Mouse (Mus musculus) adipocyte (in vitro differentiated cells): ENCODE data around the gene Fgd6.

Experiments used
- DNase-seq: peaks from one replicate; pipeline ENCODE4 v3.0.0-alpha.2; 2016; ENCODE audit warnings: low spot score

The Fgd6 gene

GRCm38 (mm10) chr10:94134535-94135390, 99.0 kb downstream of the Fgd6 start:
- DNase-seq, result no peak

DNA sequence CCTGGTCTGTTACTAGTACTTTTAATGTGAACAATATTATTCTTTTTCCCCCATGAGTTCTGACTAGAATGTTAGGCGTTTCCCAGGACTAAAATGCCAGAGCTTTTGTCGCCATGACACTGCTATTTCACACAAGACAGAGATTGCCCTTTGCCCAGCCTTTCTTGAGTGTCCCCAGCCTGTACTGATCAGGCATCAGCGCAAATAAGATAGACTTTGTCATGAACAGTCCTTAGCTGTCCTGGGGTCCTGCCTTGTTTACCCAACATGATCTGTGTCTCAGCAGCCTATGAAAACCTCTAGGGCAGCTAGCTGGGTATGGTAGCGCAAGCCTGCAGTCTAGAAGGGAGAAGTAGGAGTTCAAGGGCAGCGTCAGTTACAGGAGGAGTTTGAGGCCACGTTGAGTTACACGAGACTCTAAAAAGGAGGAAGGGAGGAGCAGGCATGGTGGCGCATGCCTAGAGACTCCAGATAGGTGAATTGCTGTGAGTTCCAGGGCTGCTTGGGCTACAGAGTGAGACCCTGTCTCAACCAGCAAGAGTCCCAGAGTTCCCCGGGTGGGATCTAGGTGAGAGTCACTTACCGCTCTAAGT, 103.2 kb downstream of the Fgd6 start:
- no peak for DNase-seq

DNA sequence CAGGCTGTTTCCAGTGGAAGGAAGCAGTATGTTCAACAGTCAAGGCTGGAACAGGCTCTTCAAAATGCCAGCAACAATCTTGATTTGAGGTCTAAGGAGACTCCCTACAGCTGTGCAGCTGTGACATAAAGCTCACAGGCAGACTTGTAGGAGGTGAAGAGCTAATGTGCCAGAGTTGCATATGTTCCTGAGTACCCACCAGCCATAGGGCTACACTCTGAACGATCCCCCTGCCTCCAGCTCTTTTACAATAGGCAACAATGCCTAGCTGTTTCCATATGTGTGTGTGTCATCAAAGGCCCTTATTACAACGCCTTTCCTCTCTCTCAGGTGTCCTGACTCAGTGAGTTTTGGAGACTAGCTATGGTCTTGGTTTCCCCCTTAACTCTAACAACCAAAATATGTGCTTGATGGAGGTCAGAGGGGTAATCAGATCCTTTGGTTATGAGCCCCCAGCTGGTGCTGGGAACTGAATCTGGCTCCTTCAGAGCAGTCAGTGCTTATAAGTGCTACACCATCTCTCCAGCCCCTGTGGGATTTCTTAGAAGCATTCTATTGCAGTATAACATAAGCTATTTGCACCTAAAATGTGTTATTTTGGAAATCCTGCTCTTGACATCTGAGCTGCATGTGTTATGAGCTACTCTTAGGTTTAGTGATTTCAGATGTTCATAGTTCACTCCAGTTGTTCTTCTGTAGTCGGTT, 104.6 kb downstream of the Fgd6 start:
- no peak for DNase-seq

DNA sequence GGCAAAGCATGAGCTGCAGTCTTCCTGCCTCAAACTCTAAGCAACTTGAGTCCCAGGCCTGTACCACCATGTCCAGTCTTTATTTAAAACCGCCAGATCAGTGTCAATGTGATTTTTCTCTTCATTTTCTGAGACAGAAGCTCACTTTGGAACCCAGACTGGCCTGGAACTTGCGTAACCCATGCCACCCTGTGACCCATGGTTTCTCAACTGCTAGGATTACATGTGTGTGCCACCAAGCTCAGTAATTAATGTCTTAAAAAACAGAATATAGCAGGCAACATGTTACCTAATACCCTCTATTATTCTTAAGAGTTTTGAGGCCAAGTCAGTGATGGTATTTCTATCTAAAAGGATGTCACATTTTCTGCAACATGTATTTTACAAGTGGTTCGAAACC, 106.6 kb downstream of the Fgd6 start:
- peak; percentile 50 for DNase-seq

- peak; percentile 29 for DNase-seq
Measured at GRCm38 (mm10) chr10:94144581-94144980, 108.8 kb downstream of the Fgd6 start.

- DNase-seq, result no peak
Measured at GRCm38 (mm10) chr10:94147391-94147755, 111.6 kb downstream of the Fgd6 start.

DNA sequence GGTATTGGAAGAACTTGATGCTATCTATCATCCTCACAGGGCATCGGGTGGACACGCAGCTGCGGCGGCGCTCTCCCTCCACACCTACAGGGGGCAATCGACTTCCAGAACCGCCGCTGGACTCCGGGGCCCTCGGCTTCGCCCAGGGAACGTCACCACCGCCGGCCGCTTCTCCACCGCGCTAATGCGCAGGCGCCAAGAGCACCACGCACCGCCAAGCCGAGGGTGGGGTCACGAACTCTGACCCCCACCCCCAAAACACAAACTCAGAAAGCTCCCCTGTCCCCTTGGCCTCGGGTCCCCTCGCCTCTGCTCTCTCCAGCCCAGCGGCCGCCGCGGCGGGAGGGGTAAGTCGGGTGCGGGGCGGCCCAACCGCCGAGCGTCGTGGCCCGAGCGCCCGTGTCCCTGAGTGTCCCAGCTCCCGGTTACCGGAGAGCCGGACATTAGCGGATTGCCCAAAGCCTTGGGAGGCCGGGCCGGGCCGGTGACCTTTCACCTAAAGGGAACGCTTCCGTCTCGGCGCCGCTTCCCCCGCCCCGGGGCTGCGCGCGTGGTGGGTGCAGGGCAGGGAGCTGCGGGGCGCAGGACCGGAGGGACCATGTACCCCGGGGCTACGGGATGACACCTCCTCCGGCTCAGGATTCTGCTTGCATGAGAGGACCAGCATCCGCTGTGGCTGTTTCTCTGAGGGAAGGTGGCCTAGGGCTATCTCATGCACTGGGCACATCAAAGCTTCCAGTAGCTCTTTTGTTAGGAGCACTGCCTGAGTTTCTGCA, 112.1 kb downstream of the Fgd6 start, which contains the start of gene Nr2c1:
Gene Nr2c1 (plus strand): TSS at position 268 of the 776 bp plus-strand sequence.
- DNase-seq, result peak; percentile 90

- no peak for DNase-seq
Measured at GRCm38 (mm10) chr10:94151488-94151887, 115.7 kb downstream of the Fgd6 start.

DNA sequence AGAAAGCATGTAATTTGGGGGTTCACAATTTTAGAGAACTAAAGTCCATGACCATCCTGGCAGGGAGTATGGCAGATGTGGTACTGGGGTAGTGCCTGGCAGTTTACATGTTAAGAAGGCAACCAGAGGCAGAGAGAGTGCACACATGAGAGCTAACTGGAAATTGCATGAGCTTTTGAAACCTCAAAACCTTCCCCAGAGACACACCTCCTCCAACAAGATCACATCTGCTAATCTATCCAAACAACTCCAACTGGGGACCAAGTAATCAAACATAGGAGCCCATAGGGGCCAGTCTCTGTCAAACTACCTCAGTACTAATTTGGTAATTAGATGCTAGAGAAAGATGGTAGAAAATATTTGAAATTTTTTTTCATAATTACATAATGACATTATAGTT, 118.0 kb downstream of the Fgd6 start:
- no peak for DNase-seq

GRCm38 (mm10) chr10:94158962-94159361, 123.2 kb downstream of the Fgd6 start:
- DNase-seq, result no peak

GRCm38 (mm10) chr10:94159406-94159805, 123.6 kb downstream of the Fgd6 start:
- DNase-seq, result no peak

DNA sequence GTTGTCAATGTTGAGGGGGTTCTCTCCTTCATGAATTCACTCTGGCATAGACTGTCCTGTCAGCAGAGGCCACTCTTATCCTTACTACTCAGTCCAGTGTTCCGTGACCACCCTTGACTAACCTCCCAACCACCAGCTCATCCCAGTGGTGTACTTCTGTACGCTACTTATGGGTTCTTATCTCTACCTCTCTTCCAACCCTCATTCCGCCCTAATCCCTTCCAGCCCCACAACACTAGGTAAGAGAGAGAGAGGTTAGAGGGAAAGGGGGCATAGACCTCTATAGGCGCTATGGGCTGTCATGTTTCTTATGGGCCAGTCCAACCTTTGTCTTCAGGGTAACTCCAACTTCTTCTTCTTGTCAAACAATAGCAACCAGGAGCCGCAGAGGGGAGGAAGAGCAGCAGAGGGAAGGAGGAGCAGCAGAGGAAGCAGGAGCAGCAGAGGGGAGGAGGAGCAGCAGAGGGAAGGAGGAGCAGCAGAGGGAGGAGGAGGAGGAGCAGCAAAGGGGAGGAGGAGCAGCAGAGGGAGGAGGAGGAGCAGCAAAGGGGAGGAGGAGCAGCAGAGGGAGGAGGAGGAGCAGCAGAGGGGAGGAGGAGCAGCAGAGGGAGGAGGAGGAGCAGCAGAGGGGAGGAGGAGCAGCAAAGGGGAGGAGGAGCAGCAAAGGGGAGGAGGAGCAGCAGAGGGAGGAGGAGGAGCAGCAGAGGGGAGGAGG, 125.4 kb downstream of the Fgd6 start:
- DNase-seq, result no peak

GRCm38 (mm10) chr10:94162031-94162430, 126.2 kb downstream of the Fgd6 start:
- no peak for DNase-seq

- no peak for DNase-seq
Measured at GRCm38 (mm10) chr10:94164104-94164845, 128.5 kb downstream of the Fgd6 start.

GRCm38 (mm10) chr10:94165426-94165825, 129.6 kb downstream of the Fgd6 start:
- DNase-seq, result no peak

DNA sequence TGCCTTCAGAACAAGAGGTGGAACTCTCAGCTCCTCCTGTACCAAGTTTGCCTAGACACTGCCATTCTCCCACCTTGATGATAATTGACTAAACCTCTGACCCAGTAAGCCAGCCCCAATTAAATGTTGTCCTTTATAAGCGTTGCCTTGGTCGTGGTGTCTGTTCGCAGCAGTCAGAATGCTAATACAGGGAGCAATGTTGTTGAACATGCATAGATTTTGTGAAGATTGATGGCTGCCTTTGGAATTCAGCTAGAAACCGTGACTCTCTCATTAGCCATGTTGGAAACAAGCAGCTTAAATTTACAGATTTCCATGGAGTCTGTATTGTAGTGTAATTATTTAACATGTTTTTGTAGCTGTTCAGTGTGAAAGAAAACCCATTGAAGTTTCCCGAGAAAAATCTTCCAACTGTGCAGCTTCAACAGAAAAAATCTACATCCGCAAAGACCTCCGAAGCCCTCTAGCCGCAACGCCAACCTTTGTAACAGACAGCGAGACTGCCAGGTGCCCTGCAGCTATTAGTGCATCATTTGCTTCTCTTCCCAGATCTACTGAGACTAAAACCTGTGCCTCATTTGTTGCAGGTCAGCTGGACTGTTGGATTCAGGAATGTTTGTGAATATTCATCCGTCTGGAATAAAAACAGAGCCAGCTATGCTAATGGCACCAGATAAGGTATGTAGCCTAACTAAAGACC, 131.4 kb downstream of the Fgd6 start:
- no peak for DNase-seq

DNA sequence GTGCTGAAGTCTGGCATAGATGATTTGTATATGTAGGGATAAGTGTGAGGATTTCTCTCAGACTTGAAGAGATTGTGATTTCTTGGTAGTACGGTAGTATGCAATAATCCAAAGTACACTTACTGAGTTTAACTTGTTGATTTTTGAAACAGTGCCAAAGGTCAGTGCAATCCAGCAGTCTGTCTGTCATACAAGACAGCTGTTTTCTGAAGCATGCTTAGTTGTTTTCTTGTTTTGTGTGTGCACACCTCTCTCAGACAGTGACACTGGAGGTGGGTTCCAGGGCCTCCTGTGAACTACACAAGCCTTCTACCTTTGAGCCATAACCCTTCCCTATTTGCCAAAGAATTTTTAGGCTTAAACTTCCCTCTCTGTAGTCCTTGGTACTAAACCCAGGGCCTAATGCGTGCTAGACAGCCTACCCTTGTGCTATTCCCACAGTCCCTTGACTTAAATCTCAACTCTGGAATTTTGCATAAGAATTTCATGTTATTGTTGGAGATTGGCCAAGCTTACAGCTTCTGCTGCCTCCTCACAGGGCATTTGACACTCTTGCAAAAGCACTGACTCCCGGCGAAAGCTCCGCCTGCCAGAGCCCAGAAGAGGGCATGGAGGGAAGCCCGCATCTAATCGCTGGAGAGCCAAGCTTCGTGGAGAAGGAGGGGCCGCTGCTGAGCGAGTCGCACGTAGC, 135.8 kb downstream of the Fgd6 start:
- peak; percentile 67 for DNase-seq

DNA sequence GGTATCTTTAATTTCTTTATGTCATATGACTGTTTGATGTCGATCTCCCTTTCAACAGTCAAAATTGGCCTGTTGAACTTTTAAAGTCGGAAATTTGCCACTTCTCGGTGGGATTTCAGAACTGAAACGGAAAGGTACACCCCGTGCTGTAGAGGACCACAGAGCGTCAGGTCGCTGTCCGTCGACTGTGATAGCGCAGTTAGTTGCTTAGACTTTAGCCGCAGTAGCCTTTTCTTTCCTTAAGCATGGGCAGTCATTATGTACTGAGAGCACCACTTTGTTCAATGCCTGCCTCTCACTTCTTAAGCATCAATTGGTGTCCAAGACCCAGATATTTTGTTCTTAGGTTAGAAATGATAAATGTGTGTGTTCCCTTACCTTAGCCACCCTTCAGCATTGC, 136.3 kb downstream of the Fgd6 start:
- DNase-seq, result no peak

GRCm38 (mm10) chr10:94172706-94173105, 136.9 kb downstream of the Fgd6 start:
- DNase-seq, result no peak

- peak; percentile 21 for DNase-seq
Measured at GRCm38 (mm10) chr10:94174652-94175051, 138.9 kb downstream of the Fgd6 start.
